Mouse (Mus musculus) lung, postnatal 0 days (tissue): Measurements from ENCODE around the gene Lrrc58. TPM values are rescaled to one million over a fixed set of nuclear protein-coding genes. Genes with fewer than 3 reads are reported as not detected.

ENCODE experiments used
- ATAC-seq: fragments of 200-750 bp; cut with Nextera tagmentation; 2 replicates; pipeline ENCODE4 v1.8.0; 2017; ENCODE audit warnings: moderate library complexity
- DNase-seq: peaks from one replicate; pipeline ENCODE4 v3.0.0-alpha.2; 2016; ENCODE audit warnings: low spot score
- H3K27ac ChIP-seq: fragments of 300-500 bp; sonication (generic); 2 replicates; pipeline ENCODE4 v1.5.1; 2014; ENCODE audit warnings: antibody characterized with exemption, mild to moderate bottlenecking, low read length, mixed read lengths
- H3K27me3 ChIP-seq: fragments of 300-500 bp; sonication (generic); replicated peaks from 2 replicates; pipeline ENCODE4 v1.6.1; 2014; ENCODE audit warnings: low read length, mixed read lengths; ENCODE audit not compliant: insufficient read depth
- H3K36me3 ChIP-seq: fragments of 300-500 bp; sonication (generic); 2 replicates; pipeline ENCODE4 v1.6.1; 2014; ENCODE audit warnings: low read length, mixed read lengths; ENCODE audit not compliant: insufficient read depth
- H3K4me1 ChIP-seq: fragments of 300-500 bp; sonication (generic); 2 replicates; pipeline ENCODE4 v1.6.1; 2014; ENCODE audit warnings: antibody characterized with exemption, low read depth, low read length, mixed read lengths; ENCODE audit not compliant: insufficient read depth
- H3K4me2 ChIP-seq: fragments of 300-500 bp; sonication (generic); replicated peaks from 2 replicates; pipeline ENCODE4 v1.6.1; 2014; ENCODE audit warnings: low read depth, mild to moderate bottlenecking, low read length, moderate library complexity, mixed read lengths
- H3K4me3 ChIP-seq: fragments of 300-500 bp; sonication (generic); 2 replicates; pipeline ENCODE4 v1.5.1; 2014; ENCODE audit warnings: low read depth, low read length
- H3K9ac ChIP-seq: fragments of 300-500 bp; sonication (generic); replicated peaks from 2 replicates; pipeline ENCODE4 v1.6.1; 2014; ENCODE audit warnings: low read depth, mild to moderate bottlenecking
- H3K9me3 ChIP-seq: fragments of 300-500 bp; sonication (generic); 2 replicates; pipeline ENCODE4 v1.6.1; 2016; ENCODE audit warnings: low read length, mixed read lengths
- CTCF ChIP-seq: IDR thresholded peaks from 2 replicates; pipeline ENCODE4 v1.5.1; 2016; ENCODE audit warnings: antibody characterized with exemption, mild to moderate bottlenecking
- EP300 ChIP-seq: IDR thresholded peaks from 2 replicates; pipeline ENCODE4 v1.6.1; 2016; ENCODE audit warnings: antibody characterized with exemption, mild to moderate bottlenecking, control low read depth
- WGBS: fragments of 180-500 bp; shearing (Covaris S2); extraction: QIAGEN DNeasy Blood & Tissue Kit; methylation state at CpG from one replicate; pipeline ENCODE4 v1.1.7; 2014; 5-methylcytosine and 5-hydroxymethylcytosine counted together
- polyA plus RNA-seq: library from polyadenylated mRNA; unstranded; fragments of >200 nt; fragmentation: Nextera tagmentation; extraction: Ambion mirVana; gene quantifications from 2 replicates; pipeline ENCODE4 v1.2.1, GENCODE M21; 2015

Gene Lrrc58
- polyA plus RNA-seq, 1 experiment from 2014 or later, result 40.7 TPM

DNA sequence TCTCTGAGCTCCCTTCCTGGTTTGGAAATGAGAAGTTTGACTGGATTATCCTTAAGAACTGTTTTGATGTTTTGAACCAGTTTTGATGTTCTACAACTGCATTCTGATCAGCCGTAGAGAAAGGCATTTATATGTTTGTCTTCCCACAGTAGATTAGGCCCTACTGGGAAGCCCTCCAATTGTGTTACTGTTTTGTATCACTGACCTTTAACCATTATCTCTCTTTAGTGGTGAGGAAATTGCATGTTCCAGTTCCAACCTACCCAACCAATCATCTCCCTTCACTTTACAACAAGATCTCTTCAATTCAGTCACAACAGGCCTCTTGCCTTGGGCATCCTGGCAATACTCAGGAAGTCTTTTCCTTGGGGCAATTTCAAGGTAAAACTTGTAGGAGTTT, 42.9 kb downstream of the Lrrc58 start:
- no peaks in the 10 kb centered on the region for H3K9me3 ChIP-seq
- H3K4me3 ChIP-seq, result no peak overlapping the region
- no peaks in the 10 kb centered on the region for H3K27me3 ChIP-seq
- DNase-seq, result no peak
- H3K4me2 ChIP-seq, result no peak overlapping the region
- no peak for ATAC-seq
- no peaks in the 10 kb centered on the region for H3K4me1 ChIP-seq
- TF ChIP-seq EP300 (no peak), CTCF (no peak)
- H3K36me3 ChIP-seq, result no peaks in the 10 kb centered on the region
- H3K27ac ChIP-seq, result no peak overlapping the region
- WGBS, result 67% methylated on average over 1 of the region's 1 CpGs
- no peak overlapping the region for H3K9ac ChIP-seq

DNA sequence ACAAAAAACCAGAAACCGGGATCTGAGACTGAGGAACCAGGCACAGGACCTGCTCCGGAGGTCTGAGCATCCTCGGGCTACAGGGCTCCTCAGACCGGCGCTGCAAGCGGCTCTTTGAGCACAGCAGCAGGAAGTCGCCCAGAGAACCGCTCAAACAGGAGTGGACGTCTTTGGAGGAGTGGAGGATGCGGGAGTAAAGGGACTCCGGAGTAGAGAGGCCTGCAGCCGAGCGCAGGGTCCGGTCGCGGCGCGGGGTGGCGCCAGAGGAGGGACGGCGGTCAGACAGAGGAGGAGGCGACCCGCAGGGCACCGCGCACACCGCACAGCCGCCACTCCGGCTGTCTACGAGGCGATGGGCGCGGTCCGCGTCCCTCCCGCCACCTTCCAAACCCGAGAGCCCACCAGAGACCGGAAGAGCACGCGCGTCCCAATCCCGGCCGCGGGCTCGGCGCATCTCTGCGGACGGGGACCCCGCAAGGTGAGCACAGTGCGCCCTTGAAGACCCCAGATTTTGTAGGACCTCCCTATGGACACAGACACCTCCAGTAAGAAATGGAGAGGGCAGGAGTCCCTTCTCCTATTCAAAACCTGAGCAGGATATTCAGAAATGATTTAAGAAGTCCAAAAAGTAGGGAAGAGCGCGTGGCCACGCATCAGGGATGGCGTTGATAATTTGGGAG, 48.1 kb downstream of the Lrrc58 start, which contains the start of gene Gpr156:
Gpr156 (plus strand) TSS at position 359 of the 680 bp plus-strand sequence.
- H3K27me3 ChIP-seq, result no peaks in the 10 kb centered on the region
- peak; percentile 60 for DNase-seq
- no peak within 1 kb of the TSS for H3K9ac ChIP-seq
- H3K4me3 ChIP-seq, result peak within 1 kb of the TSS; percentile 41
- H3K27ac ChIP-seq, result no peak within 1 kb of the TSS
- H3K36me3 ChIP-seq, result no peaks in the 10 kb centered on the region
- peak within 1 kb of the TSS; percentile 67 for H3K4me2 ChIP-seq
- H3K9me3 ChIP-seq, result no peaks in the 10 kb centered on the region
- 4% methylated on average over 50 of the region's 53 CpGs for WGBS
- ATAC-seq, result peak; percentile 81
- TF ChIP-seq CTCF (peak; percentile 58), EP300 (no peak)
- H3K4me1 ChIP-seq, result peaks cover 3% of the 10 kb centered on the region; the same call in 1 of the 2 replicates

DNA sequence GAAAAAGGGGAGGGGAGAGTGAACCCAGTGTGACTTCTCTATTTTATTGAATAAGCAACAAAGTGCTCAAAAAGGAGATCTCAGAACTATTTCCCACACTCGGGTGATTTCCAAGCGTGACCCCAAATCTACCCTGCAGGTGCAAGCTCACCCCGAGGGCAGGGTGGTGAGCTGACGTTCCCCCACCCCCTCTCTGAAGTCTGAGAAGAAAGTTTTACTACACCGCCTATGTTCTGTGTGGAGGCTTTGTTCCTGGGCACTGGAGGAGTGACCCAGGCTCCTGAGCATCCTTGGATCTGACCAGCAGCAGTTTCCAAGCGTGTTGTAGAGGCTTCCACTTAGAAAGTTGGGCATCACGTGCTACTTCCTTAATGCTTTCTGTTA, 48.6 kb downstream of the Lrrc58 start:
- ATAC-seq (no peak), DNase-seq (no peak)
- TF ChIP-seq CTCF (no peak), EP300 (no peak)
- Histone ChIP-seq H3K4me2 (peak overlapping the region; percentile 67; the same call in 1 of the 2 replicates), H3K27ac (no peak overlapping the region), H3K36me3 (no peaks in the 10 kb centered on the region), H3K27me3 (no peaks in the 10 kb centered on the region), H3K4me1 (peaks cover 3% of the 10 kb centered on the region; the same call in 1 of the 2 replicates), H3K9ac (no peak overlapping the region), H3K9me3 (no peaks in the 10 kb centered on the region), H3K4me3 (peak overlapping the region; percentile 41; the same call in 1 of the 2 replicates)
- 28% methylated on average over 7 of the region's 7 CpGs for WGBS

DNA sequence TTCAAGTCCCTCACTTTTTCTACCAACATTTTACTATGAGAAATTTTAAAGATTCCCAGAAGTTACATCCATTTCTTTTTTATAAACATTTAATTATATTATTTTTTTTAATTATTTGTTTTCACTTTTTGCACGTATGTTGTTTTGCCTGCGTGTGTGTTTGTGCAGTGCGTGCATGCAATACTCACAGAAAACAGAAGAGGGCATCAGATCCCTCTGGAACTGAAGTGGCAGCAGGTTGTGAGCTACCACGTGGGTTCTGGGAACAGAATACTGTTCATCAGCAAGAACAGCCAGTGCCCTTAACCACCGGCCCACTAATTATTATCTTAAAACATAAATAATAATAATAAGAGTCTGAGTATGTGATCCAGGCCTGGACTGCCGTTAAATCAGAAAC, 50.8 kb downstream of the Lrrc58 start:
- 85% methylated on average over 6 of the region's 6 CpGs for WGBS

DNA sequence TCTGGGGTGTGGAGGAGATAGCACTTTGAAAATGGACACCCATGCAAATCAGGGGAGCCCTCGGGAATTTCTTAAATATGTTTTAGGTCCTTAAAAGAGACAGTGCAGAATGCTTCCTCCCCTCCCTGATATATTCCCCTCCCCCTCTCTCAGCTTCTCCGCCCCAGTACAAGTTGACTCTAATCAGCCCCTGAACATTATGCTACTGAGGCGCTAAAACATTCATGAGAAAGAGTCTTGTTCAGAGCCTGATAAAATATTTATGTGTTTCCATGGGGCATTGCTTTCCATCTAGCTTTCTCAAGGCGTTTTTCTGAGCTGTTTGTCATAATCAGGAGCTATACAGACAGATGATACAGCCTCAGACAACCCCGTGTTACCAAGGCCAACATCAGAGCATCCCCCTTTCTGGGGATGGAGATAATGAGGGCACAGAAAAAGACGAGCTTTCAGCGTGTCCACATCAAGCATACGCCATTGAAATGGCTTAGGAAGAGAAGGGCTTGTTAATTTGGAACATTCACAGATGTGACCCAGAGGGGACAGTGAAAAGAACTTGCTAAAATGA, 52.7 kb downstream of the Lrrc58 start:
- H3K27ac ChIP-seq, result no peak overlapping the region
- H3K9me3 ChIP-seq, result no peaks in the 10 kb centered on the region
- peaks cover 3% of the 10 kb centered on the region; the same call in 1 of the 2 replicates for H3K4me1 ChIP-seq
- no peaks in the 10 kb centered on the region for H3K36me3 ChIP-seq
- no peaks in the 10 kb centered on the region for H3K27me3 ChIP-seq
- TF ChIP-seq EP300, result no peak
- TF ChIP-seq CTCF, result no peak
- no peak for DNase-seq
- H3K4me2 ChIP-seq, result no peak overlapping the region
- H3K4me3 ChIP-seq, result no peak overlapping the region
- no peak overlapping the region for H3K9ac ChIP-seq
- no peak for ATAC-seq
- 67% methylated on average over 8 of the region's 8 CpGs for WGBS

More for the DNA sequence above, 50.8 kb downstream of the Lrrc58 start:
- no peak for TF ChIP-seq CTCF
- no peak for TF ChIP-seq EP300
- H3K27me3 ChIP-seq, result no peaks in the 10 kb centered on the region
- no peaks in the 10 kb centered on the region for H3K36me3 ChIP-seq
- no peak for ATAC-seq
- no peak for DNase-seq
- H3K27ac ChIP-seq, result no peak overlapping the region
- no peak overlapping the region for H3K4me3 ChIP-seq
- no peak overlapping the region for H3K9ac ChIP-seq
- peaks cover 3% of the 10 kb centered on the region; the same call in 1 of the 2 replicates for H3K4me1 ChIP-seq
- no peaks in the 10 kb centered on the region for H3K9me3 ChIP-seq
- no peak overlapping the region for H3K4me2 ChIP-seq

DNA sequence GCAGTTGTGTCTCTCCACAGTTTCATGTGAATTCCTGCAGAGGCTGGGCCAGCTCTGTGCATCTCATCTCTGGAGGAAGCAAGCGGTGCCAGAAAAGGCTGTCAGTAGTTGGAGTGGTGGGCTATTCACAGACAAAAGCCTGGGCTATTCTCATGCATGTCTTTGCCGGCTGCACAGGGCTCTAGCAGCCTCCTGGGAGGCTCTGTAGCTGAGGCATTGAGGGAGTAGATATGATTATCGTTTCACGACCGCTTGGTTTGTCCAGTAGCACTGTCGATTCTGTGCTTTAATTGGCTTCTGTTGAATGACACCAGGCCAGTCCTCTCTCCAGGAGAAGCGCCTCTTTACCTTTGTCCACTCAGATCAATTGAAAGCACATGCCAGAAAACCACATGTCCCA, 57.9 kb downstream of the Lrrc58 start:
- Histone ChIP-seq H3K27ac (no peak overlapping the region), H3K9ac (no peak overlapping the region), H3K4me1 (no peaks in the 10 kb centered on the region), H3K9me3 (no peaks in the 10 kb centered on the region), H3K4me3 (no peak overlapping the region), H3K4me2 (no peak overlapping the region), H3K36me3 (no peaks in the 10 kb centered on the region), H3K27me3 (no peaks in the 10 kb centered on the region)
- DNase-seq (no peak), ATAC-seq (no peak)
- TF ChIP-seq EP300 (no peak), CTCF (no peak)
- WGBS, result 61% methylated on average over 7 of the region's 7 CpGs
